Mouse (Mus musculus) cerebellum, adult 2 months (tissue): Measurements from ENCODE around the gene Dhdds.

Experiments
- CTCF ChIP-seq: fragments of 200-500 bp; IDR thresholded peaks from 2 replicates; pipeline ENCODE4 v1.5.1; 2011; ENCODE audit warnings: low read depth, mild to moderate bottlenecking, control low read depth, low read length, moderate library complexity, borderline replicate concordance; ENCODE audit not compliant: insufficient read depth
- POLR2A ChIP-seq: fragments of 200-500 bp; IDR thresholded peaks from 2 replicates; pipeline ENCODE4 v1.6.1; 2011; ENCODE audit warnings: low read length, control low read depth, borderline replicate concordance; ENCODE audit not compliant: insufficient read depth

DNA sequence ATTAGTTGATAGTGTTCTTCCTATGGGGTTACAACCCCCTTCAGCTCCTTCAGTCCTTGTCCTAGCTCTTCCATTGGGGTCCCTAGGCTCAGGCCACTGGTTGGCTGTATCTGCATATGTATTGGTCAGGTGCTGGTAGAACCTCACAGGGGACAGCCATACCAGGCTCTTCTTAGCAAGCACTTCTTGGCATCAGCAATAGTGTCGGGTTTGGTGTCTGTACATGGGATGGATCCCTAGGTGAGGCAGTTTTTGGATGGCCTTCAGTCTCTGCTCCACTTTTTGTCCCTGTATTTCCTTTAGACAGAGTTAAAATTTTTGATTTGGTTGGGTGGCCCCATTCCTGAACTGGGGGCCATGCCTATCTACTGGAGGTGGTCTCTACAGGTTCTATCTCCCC lies 41.8 kb downstream of the Dhdds start:
- TF ChIP-seq POLR2A (no peak), CTCF (no peak)
